Mouse (Mus musculus) lung, postnatal 0 days (tissue): ENCODE measurements around the gene Olfr1416.

Experiments used
- CTCF ChIP-seq: IDR thresholded peaks from 2 replicates; pipeline ENCODE4 v1.5.1; 2016; ENCODE audit warnings: antibody characterized with exemption, mild to moderate bottlenecking
- EP300 ChIP-seq: IDR thresholded peaks from 2 replicates; pipeline ENCODE4 v1.6.1; 2016; ENCODE audit warnings: antibody characterized with exemption, mild to moderate bottlenecking, control low read depth

DNA sequence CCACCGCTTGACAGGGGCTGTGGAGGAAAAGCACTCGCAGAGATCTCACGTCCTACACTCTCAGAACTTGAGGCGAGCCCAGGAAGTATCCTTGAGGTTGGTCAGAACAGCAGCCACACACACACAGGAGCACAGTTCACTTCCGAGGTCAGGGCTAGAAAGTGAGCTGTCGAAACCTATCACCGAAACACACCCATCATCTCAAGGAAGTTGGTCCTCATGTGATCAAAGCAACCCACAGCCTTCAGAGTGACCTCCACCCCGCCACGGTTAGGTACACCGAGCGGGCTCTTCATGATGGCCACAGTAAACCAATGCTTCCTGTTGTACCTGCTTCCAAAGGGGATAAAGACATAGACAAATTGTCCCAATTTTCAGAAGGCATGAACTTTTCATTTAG lies 30.5 kb upstream of the Olfr1416 start:
- TF ChIP-seq CTCF, result no peak
- no peak for TF ChIP-seq EP300
